Mouse (Mus musculus): ENCODE measurements around the gene Suz12. TPM values are rescaled to one million over a fixed set of nuclear protein-coding genes. Genes with fewer than 3 reads are reported as not detected.

Suz12 gene
- 10 to 100 TPM; 62.0 to 70.5 TPM for total RNA-seq (2023)

DNA sequence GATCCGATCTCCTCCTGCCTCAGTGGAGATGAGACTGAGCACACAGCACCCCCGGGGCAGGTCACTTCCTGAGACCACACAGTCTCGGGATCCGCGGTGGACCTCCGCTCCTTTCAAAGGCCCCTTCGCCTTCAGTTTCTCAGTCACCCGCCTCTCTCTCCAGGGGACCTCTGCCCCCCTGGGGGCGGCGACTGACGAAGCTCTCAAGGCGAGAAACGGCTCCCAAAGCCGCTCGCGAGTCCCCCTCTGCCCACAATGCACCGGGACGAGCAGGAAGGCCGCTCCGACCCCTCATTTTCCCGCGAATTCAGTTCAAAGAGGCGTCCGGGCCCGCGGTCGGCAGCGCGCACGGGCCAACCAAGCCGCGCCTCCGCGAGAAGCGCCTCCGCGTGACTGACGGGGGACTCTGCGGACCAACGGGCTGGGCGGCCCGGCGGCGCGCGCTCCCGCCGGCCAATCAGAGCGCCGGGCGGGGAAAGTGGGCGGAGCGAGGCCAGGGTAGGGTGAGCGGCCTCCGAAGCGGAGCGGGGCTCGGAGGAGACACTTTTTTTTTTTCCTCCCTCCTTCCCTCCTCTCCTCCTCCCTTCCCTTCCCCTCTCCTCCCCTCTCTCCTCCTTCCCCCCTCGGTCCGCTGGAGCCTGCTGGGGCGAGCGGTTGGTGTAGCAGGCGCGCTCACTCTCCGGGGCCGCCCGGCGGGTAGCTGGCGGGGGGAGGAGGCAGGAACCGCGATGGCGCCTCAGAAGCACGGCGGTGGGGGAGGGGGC lies at the start of gene Suz12:
Suz12 (plus strand) TSS at position 515 of the 764 bp plus-strand sequence.

DNA sequence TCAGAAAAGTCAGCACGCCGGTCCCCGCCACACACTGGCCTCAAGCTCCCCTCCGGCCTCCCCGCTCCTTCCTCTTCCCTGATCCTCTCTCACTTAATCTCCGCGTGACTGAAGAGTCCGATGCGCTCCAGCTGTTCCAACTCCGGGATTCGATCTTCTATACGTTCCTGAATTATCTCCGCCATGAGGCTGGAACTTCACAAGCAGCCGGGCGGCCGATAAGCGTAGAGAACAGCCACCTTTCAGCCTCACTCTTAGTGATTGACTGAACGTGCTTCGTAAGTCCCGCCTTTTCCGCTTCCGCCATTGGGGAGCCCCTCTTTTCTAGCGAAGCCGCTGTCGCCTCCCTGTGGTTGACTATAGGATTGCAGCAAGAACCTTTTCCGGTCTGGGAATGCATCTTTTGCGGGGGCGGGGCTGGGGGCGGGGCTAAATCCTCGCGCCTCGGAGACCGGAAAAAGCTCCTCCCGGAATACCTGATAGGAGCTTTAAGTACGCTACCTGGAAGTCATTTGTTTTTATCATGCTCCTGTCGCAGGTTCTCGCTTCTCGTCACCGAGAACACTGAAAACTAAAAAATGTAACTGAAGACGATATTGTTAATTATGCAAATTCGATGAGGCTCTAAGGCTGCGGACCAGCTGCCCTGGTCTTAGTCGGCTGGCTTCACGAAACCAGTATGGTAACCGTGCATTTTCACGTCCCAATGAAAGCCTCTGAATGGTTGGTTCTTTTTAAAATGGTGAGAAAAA lies 30.6 kb upstream of the Suz12 start, which contains the start of gene Utp6:
Utp6 (minus strand) TSS at position 266 of the 752 bp plus-strand sequence.

DNA sequence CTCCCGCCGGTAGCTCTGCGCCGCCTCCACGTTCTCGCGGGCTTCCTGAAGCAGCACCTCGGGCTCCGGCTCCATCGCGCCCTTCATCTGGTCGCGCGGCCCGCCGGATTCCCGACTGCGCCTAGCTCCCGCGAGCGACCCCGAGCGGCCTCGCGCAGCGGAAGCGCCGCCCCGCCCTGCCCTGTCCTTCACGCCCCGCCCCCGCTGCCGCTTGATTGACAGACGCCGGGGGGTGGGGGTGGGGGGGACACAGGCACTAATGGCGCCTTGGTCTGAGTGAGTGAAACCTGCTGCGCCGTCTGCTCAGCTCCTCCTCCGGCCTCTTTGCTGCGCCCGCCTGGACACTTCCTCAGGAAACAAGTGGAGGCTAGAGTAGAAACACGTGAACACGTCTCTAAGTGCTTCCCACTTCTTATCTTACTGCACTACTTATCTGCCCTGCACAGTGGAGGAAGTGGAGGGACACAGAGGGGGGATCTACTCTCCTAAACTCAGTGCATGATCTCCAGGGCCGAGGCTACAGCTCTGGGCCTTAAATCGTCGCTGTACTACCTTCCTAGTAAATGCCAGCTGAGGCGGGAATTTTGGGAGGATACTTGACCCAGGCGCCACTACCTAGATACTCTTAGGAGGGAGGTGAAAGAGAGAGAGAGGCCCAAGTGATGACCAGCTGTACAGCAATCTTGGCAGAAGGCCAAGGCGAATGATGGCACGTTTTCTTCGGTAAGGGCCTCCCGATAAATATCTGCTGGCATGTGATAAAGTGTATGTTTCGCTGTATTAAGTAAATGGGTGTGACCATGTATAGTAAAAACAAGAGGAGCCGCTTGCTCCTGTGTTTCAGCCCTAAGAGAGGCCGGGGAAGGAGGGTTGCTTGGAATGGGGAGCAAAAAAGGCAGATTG lies 88.2 kb downstream of the Suz12 start, which contains the start of gene Crlf3:
Crlf3 (minus strand) TSS at position 166 of the 903 bp plus-strand sequence.

Other genes with a start within 250 kb of the Suz12 start
- gene Utp6, start 30.7 kb upstream of the Suz12 start, total RNA-seq (2023) = 10 to 100 TPM; 22.8 to 24.9 TPM
- gene Crlf3, start 87.9 kb downstream of the Suz12 start, total RNA-seq (2023) = 100 to 1,000 TPM; 105 to 108 TPM
- 10 to 100 TPM; 16.2 to 16.6 TPM for gene Atad5, start 96.3 kb downstream of the Suz12 start, total RNA-seq (2023)
- gene Tefm, start 149.1 kb downstream of the Suz12 start, total RNA-seq (2023) = 1 to 10 TPM; 3.3 to 3.9 TPM
- gene Adap2, start 161.0 kb downstream of the Suz12 start, total RNA-seq (2023) = 1 to 10 TPM; 4.4 to 4.6 TPM
- 1 to 10 TPM; 6.3 to 6.9 TPM for gene Rnf135, start 190.7 kb downstream of the Suz12 start, total RNA-seq (2023)
- gene Rhot1, start 215.9 kb downstream of the Suz12 start, total RNA-seq (2023) = 10 to 100 TPM; 17.3 to 23.0 TPM